In the genomic region with DNA sequence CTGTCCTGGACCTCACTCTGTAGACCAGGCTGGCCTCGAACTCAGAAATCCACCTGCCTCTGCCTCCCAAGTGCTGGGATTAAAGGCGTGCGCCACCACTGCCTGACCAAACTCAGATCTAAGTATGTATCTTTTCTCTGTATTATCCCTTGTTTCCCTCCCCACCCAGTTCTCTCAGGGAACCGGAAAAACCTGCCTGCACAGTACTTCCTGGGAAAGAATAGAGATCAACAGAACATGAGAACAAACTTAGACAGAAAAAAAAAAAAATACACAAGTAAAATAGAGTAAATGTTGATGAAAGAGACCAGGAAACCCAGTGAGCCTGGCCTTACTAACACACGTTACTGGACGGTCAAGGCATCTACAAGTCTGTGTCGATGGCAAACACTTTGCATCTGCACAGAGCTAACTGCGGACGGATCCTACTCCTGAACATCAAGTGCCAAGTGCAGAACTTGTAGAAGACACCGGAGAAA, we compare ENCODE assay signal across 8 mouse cellular contexts. TPM values are rescaled to one million over a fixed set of nuclear protein-coding genes. Genes with fewer than 3 reads are reported as not detected.
DNase-seq lines count a peak whose midpoint lies in the region; ATAC-seq lines count a peak whose summit lies in the region.
"Not testable (repeated sequence)": the region's sequence is repeated elsewhere in the genome, so short reads cannot be mapped to it uniquely, and the experiment has no call there.

No protein-coding gene starts in this region.

- H3K27me3 ChIP-seq in forebrain, embryonic 15.5 days; hindbrain, embryonic 10.5 days (ENCODE audit: insufficient read depth, poor library complexity, severe bottlenecking); kidney, embryonic 15.5 days; liver, embryonic 13.5 days; neural tube, embryonic 14.5 days (ENCODE audit: control insufficient read depth, insufficient read depth, low read length): not testable (repeated sequence)

- 37% methylated on average over 10 of the region's 10 CpGs for WGBS in forebrain, embryonic 15.5 days
- 39% methylated on average over 10 of the region's 10 CpGs for WGBS in hindbrain, embryonic 10.5 days
- WGBS in kidney, embryonic 15.5 days, result 31% methylated on average over 10 of the region's 10 CpGs
- WGBS in liver, embryonic 13.5 days (ENCODE audit: insufficient replicate concordance), result 31% methylated on average over 10 of the region's 10 CpGs
- 38% methylated on average over 10 of the region's 10 CpGs for WGBS in neural tube, embryonic 14.5 days

- peak; percentile 32 for DNase-seq in embryo, embryonic 10 days (ENCODE audit: low spot score)
- peak; percentile 35 for DNase-seq in hindbrain, embryonic 10.5 days (ENCODE audit: low spot score)
- not testable (repeated sequence) for DNase-seq in liver, embryonic 13.5 days

- H3K4me2 ChIP-seq in forebrain, embryonic 15.5 days (replicated peaks), result peak overlapping the region; percentile 67
- peak overlapping the region; percentile 84 for H3K4me2 ChIP-seq in kidney, embryonic 15.5 days
- peak overlapping the region; percentile 83 for H3K4me2 ChIP-seq in liver, embryonic 13.5 days
- peak overlapping the region; percentile 71 for H3K4me2 ChIP-seq in neural tube, embryonic 14.5 days (ENCODE audit: low read depth, low read length)

- peak overlapping the region; percentile 94 for H3K27ac ChIP-seq in forebrain, embryonic 15.5 days (replicated peaks)
- H3K27ac ChIP-seq in hindbrain, embryonic 10.5 days, result peak overlapping the region; percentile 89
- H3K27ac ChIP-seq in kidney, embryonic 15.5 days, result peak overlapping the region; percentile 96
- peak overlapping the region; percentile 93 for H3K27ac ChIP-seq in liver, embryonic 13.5 days
- H3K27ac ChIP-seq in neural tube, embryonic 14.5 days (ENCODE audit: low read depth, low read length), result peak overlapping the region; percentile 84; the same call in 1 of the 2 replicates

- not testable (repeated sequence) for H3K9me3 ChIP-seq in forebrain, embryonic 15.5 days; hindbrain, embryonic 10.5 days; kidney, embryonic 15.5 days (replicated peaks); liver, embryonic 13.5 days (replicated peaks); neural tube, embryonic 14.5 days (ENCODE audit: control insufficient read depth, low read length)

- peaks cover 11% of the 10 kb centered on the region for H3K36me3 ChIP-seq in forebrain, embryonic 15.5 days
- peaks cover 20% of the 10 kb centered on the region for H3K36me3 ChIP-seq in hindbrain, embryonic 10.5 days
- H3K36me3 ChIP-seq in kidney, embryonic 15.5 days, result peaks cover 20% of the 10 kb centered on the region
- peaks cover 11% of the 10 kb centered on the region for H3K36me3 ChIP-seq in liver, embryonic 13.5 days
- not testable (repeated sequence) for H3K36me3 ChIP-seq in neural tube, embryonic 14.5 days (ENCODE audit: control insufficient read depth, insufficient read depth, low read length)

- not testable (repeated sequence) for H3K4me1 ChIP-seq in forebrain, embryonic 15.5 days; hindbrain, embryonic 10.5 days (replicated peaks); neural tube, embryonic 14.5 days (ENCODE audit: control insufficient read depth, insufficient read depth, low read length)
- H3K4me1 ChIP-seq in kidney, embryonic 15.5 days, result peaks cover 11% of the 10 kb centered on the region
- H3K4me1 ChIP-seq in liver, embryonic 13.5 days (replicated peaks), result peaks cover 20% of the 10 kb centered on the region

- peak; percentile 0 for ATAC-seq in CD4-positive, CD25-positive, alpha-beta regulatory T cell, adult 4 months
- ATAC-seq in forebrain, embryonic 15.5 days (replicated peaks); kidney, embryonic 15.5 days (replicated peaks; ENCODE audit: low FRiP score); liver, embryonic 13.5 days (ENCODE audit: low read depth); neural tube, embryonic 14.5 days (ENCODE audit: low read depth): not testable (repeated sequence)
- peak; percentile 28; the same call in 1 of the 2 replicates for ATAC-seq in megakaryocyte, adult 5-6 weeks (ENCODE audit: poor library complexity, severe bottlenecking)

- peak overlapping the region; percentile 54 for H3K4me3 ChIP-seq in forebrain, embryonic 15.5 days
- H3K4me3 ChIP-seq in hindbrain, embryonic 10.5 days, result peak overlapping the region; percentile 62
- H3K4me3 ChIP-seq in kidney, embryonic 15.5 days (replicated peaks), result peak overlapping the region; percentile 57
- peak overlapping the region; percentile 67 for H3K4me3 ChIP-seq in liver, embryonic 13.5 days (replicated peaks)
- peak overlapping the region; percentile 38 for H3K4me3 ChIP-seq in neural tube, embryonic 14.5 days (ENCODE audit: low read depth, low read length)

- peak overlapping the region; percentile 62 for H3K9ac ChIP-seq in forebrain, embryonic 15.5 days (replicated peaks)
- H3K9ac ChIP-seq in kidney, embryonic 15.5 days, result 0 out of 2 replicates have a peak overlapping the region, but pooled peaks have one; percentile 23
- peak overlapping the region; percentile 78 for H3K9ac ChIP-seq in liver, embryonic 13.5 days
- not testable (repeated sequence) for H3K9ac ChIP-seq in neural tube, embryonic 14.5 days (replicated peaks; ENCODE audit: low read depth, low read length)

RNA-seq across cellular contexts. Expression of a gene that starts 4.9 kb away (rescaled TPM):
- 10 to 100 TPM; 14.3 to 16.2 TPM for polyA plus RNA-seq in CD4-positive, CD25-positive, alpha-beta regulatory T cell, adult 4 months (2017; shearing (Covaris generic))
- polyA plus RNA-seq in forebrain, embryonic 15.5 days (2015; fragmentation: Nextera tagmentation; extraction: Ambion mirVana), result 6.9 and 7.9 TPM in 2 replicates
- 4.6 and 5.6 TPM in 2 replicates for polyA plus RNA-seq in hindbrain, embryonic 10.5 days (2016; fragmentation: Nextera tagmentation; extraction: Ambion mirVana)
- polyA plus RNA-seq in kidney, embryonic 15.5 days (2015; fragmentation: Nextera tagmentation; extraction: Ambion mirVana), result 5.5 and 5.7 TPM in 2 replicates
- polyA plus RNA-seq in liver, embryonic 13.5 days (2015; fragmentation: Nextera tagmentation; extraction: Ambion mirVana), result 2.4 and 2.6 TPM in 2 replicates
- total RNA-seq in megakaryocyte, adult 5-6 weeks (2015), result 9.1 and 12.0 TPM in 2 replicates
- total RNA-seq in megakaryocyte, adult 5-6 weeks (2017), result 4.6 and 7.0 TPM in 2 replicates
- 9.8 and 10.5 TPM in 2 replicates for polyA plus RNA-seq in neural tube, embryonic 14.5 days (2014; fragmentation: Nextera tagmentation; extraction: Ambion mirVana)

RNA-seq across cellular contexts. Expression of a gene that starts 8.0 kb away (rescaled TPM):
- 10 to 100 TPM; 48.6 to 79.8 TPM for polyA plus RNA-seq in CD4-positive, CD25-positive, alpha-beta regulatory T cell, adult 4 months (2017; shearing (Covaris generic))
- polyA plus RNA-seq in forebrain, embryonic 15.5 days (2015; fragmentation: Nextera tagmentation; extraction: Ambion mirVana), result 3.1 and 3.9 TPM in 2 replicates
- polyA plus RNA-seq in hindbrain, embryonic 10.5 days (2016; fragmentation: Nextera tagmentation; extraction: Ambion mirVana), result 1.9 and 2.8 TPM in 2 replicates
- 1.8 and 2.4 TPM in 2 replicates for polyA plus RNA-seq in kidney, embryonic 15.5 days (2015; fragmentation: Nextera tagmentation; extraction: Ambion mirVana)
- polyA plus RNA-seq in liver, embryonic 13.5 days (2015; fragmentation: Nextera tagmentation; extraction: Ambion mirVana), result 4.6 and 5.0 TPM in 2 replicates
- 31.8 and 36.1 TPM in 2 replicates for total RNA-seq in megakaryocyte, adult 5-6 weeks (2015)
- total RNA-seq in megakaryocyte, adult 5-6 weeks (2017), result 16.6 and 34.0 TPM in 2 replicates
- 6.7 and 7.1 TPM in 2 replicates for polyA plus RNA-seq in neural tube, embryonic 14.5 days (2014; fragmentation: Nextera tagmentation; extraction: Ambion mirVana)

RNA-seq across cellular contexts. Expression of a gene that starts 14.5 kb away (rescaled TPM):
- polyA plus RNA-seq in CD4-positive, CD25-positive, alpha-beta regulatory T cell, adult 4 months (2017; shearing (Covaris generic)), result 10 to 100 TPM; 28.2 to 43.3 TPM
- polyA plus RNA-seq in forebrain, embryonic 15.5 days (2015; fragmentation: Nextera tagmentation; extraction: Ambion mirVana), result 25.2 and 27.8 TPM in 2 replicates
- polyA plus RNA-seq in hindbrain, embryonic 10.5 days (2016; fragmentation: Nextera tagmentation; extraction: Ambion mirVana), result 28.5 and 31.3 TPM in 2 replicates
- polyA plus RNA-seq in kidney, embryonic 15.5 days (2015; fragmentation: Nextera tagmentation; extraction: Ambion mirVana), result 27.4 and 27.5 TPM in 2 replicates
- polyA plus RNA-seq in liver, embryonic 13.5 days (2015; fragmentation: Nextera tagmentation; extraction: Ambion mirVana), result 11.4 and 12.7 TPM in 2 replicates
- 6.3 and 10.9 TPM in 2 replicates for total RNA-seq in megakaryocyte, adult 5-6 weeks (2015)
- total RNA-seq in megakaryocyte, adult 5-6 weeks (2017), result 14.7 and 17.1 TPM in 2 replicates
- polyA plus RNA-seq in neural tube, embryonic 14.5 days (2014; fragmentation: Nextera tagmentation; extraction: Ambion mirVana), result 17.9 and 18.0 TPM in 2 replicates

RNA-seq across cellular contexts. Expression of a gene that starts 25.8 kb away (rescaled TPM):
- polyA plus RNA-seq in CD4-positive, CD25-positive, alpha-beta regulatory T cell, adult 4 months (2017; shearing (Covaris generic)), result not detected
- 118 and 121 TPM in 2 replicates for polyA plus RNA-seq in forebrain, embryonic 15.5 days (2015; fragmentation: Nextera tagmentation; extraction: Ambion mirVana)
- 52.0 and 105 TPM in 2 replicates for polyA plus RNA-seq in hindbrain, embryonic 10.5 days (2016; fragmentation: Nextera tagmentation; extraction: Ambion mirVana)
- 28.8 and 30.1 TPM in 2 replicates for polyA plus RNA-seq in kidney, embryonic 15.5 days (2015; fragmentation: Nextera tagmentation; extraction: Ambion mirVana)
- 0.22 and 0.34 TPM in 2 replicates for polyA plus RNA-seq in liver, embryonic 13.5 days (2015; fragmentation: Nextera tagmentation; extraction: Ambion mirVana)
- total RNA-seq in megakaryocyte, adult 5-6 weeks (2015), result not detected in 2 replicates
- 0.88 TPM in 1 of 2 replicates, not detected in the other for total RNA-seq in megakaryocyte, adult 5-6 weeks (2017)
- 158 and 218 TPM in 2 replicates for polyA plus RNA-seq in neural tube, embryonic 14.5 days (2014; fragmentation: Nextera tagmentation; extraction: Ambion mirVana)

RNA-seq across cellular contexts. Expression of a gene that starts 41.9 kb away (rescaled TPM):
- under 1 TPM in 1 of 2 experiments, not detected in 1; 0.47 TPM for polyA plus RNA-seq in CD4-positive, CD25-positive, alpha-beta regulatory T cell, adult 4 months (2017; shearing (Covaris generic))
- 127 and 151 TPM in 2 replicates for polyA plus RNA-seq in forebrain, embryonic 15.5 days (2015; fragmentation: Nextera tagmentation; extraction: Ambion mirVana)
- polyA plus RNA-seq in hindbrain, embryonic 10.5 days (2016; fragmentation: Nextera tagmentation; extraction: Ambion mirVana), result 67.6 and 99.5 TPM in 2 replicates
- 19.7 and 21.7 TPM in 2 replicates for polyA plus RNA-seq in kidney, embryonic 15.5 days (2015; fragmentation: Nextera tagmentation; extraction: Ambion mirVana)
- 0.56 and 0.69 TPM in 2 replicates for polyA plus RNA-seq in liver, embryonic 13.5 days (2015; fragmentation: Nextera tagmentation; extraction: Ambion mirVana)
- not detected in 2 replicates for total RNA-seq in megakaryocyte, adult 5-6 weeks (2015)
- total RNA-seq in megakaryocyte, adult 5-6 weeks (2017), result not detected in 2 replicates
- polyA plus RNA-seq in neural tube, embryonic 14.5 days (2014; fragmentation: Nextera tagmentation; extraction: Ambion mirVana), result 155 and 188 TPM in 2 replicates
